Mouse (Mus musculus): Measurements from ENCODE around the gene Prom2. TPM values are rescaled to one million over a fixed set of nuclear protein-coding genes. Genes with fewer than 3 reads are reported as not detected.
A peak's percentile ranks its signal among the peaks of the same experiment; 100 is the strongest.

Prom2 gene
- polyA plus RNA-seq, 1 experiment from 2014 or later: not detected

GRCm38 (mm10) chr2:127520123-127520522, 21.1 kb downstream of the Prom2 start:
- 0 out of 2 replicates have a peak, but pooled peaks cover 9% of the 10 kb centered on the region for H3K27me3 ChIP-seq (ENCODE audit: control insufficient read depth, insufficient read depth, low read length)
- H3K27ac ChIP-seq (ENCODE audit: low read depth, low read length): no peak overlapping the region
- no peak for ATAC-seq (replicated peaks; ENCODE audit: insufficient number of reproducible peaks, low FRiP score, low TSS enrichment)
- H3K4me2 ChIP-seq: no peak overlapping the region
- H3K4me1 ChIP-seq (ENCODE audit: control insufficient read depth, insufficient read depth, low read length): peaks cover 11% of the 10 kb centered on the region
- H3K4me3 ChIP-seq (ENCODE audit: low read depth, low read length): no peak overlapping the region
- H3K9ac ChIP-seq (ENCODE audit: low read depth, low read length): no peak overlapping the region
- no peaks in the 10 kb centered on the region for H3K36me3 ChIP-seq (ENCODE audit: control insufficient read depth, insufficient read depth, low read length)
- H3K9me3 ChIP-seq (replicated peaks; ENCODE audit: control insufficient read depth, low read length): no peaks in the 10 kb centered on the region

- no peak for ATAC-seq (replicated peaks; ENCODE audit: insufficient number of reproducible peaks, low FRiP score, low TSS enrichment)
- Histone ChIP-seq H3K4me3 (ENCODE audit: low read depth, low read length) (no peak overlapping the region), H3K4me2 (no peak overlapping the region), H3K27ac (ENCODE audit: low read depth, low read length) (no peak overlapping the region), H3K27me3 (ENCODE audit: control insufficient read depth, insufficient read depth, low read length) (0 out of 2 replicates have a peak, but pooled peaks cover 8% of the 10 kb centered on the region), H3K9me3 (replicated peaks; ENCODE audit: control insufficient read depth, low read length) (no peaks in the 10 kb centered on the region), H3K36me3 (ENCODE audit: control insufficient read depth, insufficient read depth, low read length) (no peaks in the 10 kb centered on the region), H3K9ac (ENCODE audit: low read depth, low read length) (no peak overlapping the region), H3K4me1 (ENCODE audit: control insufficient read depth, insufficient read depth, low read length) (peaks cover 11% of the 10 kb centered on the region)
- 73% methylated on average over 5 of the region's 5 CpGs for WGBS (ENCODE audit: insufficient replicate concordance)
Observed at GRCm38 (mm10) chr2:127519308-127519707, 22.0 kb downstream of the Prom2 start.

GRCm38 (mm10) chr2:127518831-127519230, 22.4 kb downstream of the Prom2 start:
- 61% methylated on average over 3 of the region's 3 CpGs for WGBS (ENCODE audit: insufficient replicate concordance)

GRCm38 (mm10) chr2:127518273-127518672, 23.0 kb downstream of the Prom2 start:
- Histone ChIP-seq H3K9me3 (replicated peaks; ENCODE audit: control insufficient read depth, low read length) (no peaks in the 10 kb centered on the region), H3K4me2 (no peak overlapping the region), H3K4me3 (ENCODE audit: low read depth, low read length) (no peak overlapping the region), H3K9ac (ENCODE audit: low read depth, low read length) (0 out of 2 replicates have a peak overlapping the region, but pooled peaks have one; percentile 7), H3K36me3 (ENCODE audit: control insufficient read depth, insufficient read depth, low read length) (no peaks in the 10 kb centered on the region), H3K27me3 (ENCODE audit: control insufficient read depth, insufficient read depth, low read length) (0 out of 2 replicates have a peak, but pooled peaks cover 6% of the 10 kb centered on the region), H3K27ac (ENCODE audit: low read depth, low read length) (no peak overlapping the region), H3K4me1 (ENCODE audit: control insufficient read depth, insufficient read depth, low read length) (peaks cover 11% of the 10 kb centered on the region)
- 51% methylated on average over 3 of the region's 3 CpGs for WGBS (ENCODE audit: insufficient replicate concordance)
- no peak for ATAC-seq (replicated peaks; ENCODE audit: insufficient number of reproducible peaks, low FRiP score, low TSS enrichment)

More at GRCm38 (mm10) chr2:127518831-127519230, 22.4 kb downstream of the Prom2 start:
- Histone ChIP-seq H3K4me1 (ENCODE audit: control insufficient read depth, insufficient read depth, low read length) (peaks cover 11% of the 10 kb centered on the region), H3K9me3 (replicated peaks; ENCODE audit: control insufficient read depth, low read length) (no peaks in the 10 kb centered on the region), H3K36me3 (ENCODE audit: control insufficient read depth, insufficient read depth, low read length) (no peaks in the 10 kb centered on the region), H3K4me3 (ENCODE audit: low read depth, low read length) (no peak overlapping the region), H3K27ac (ENCODE audit: low read depth, low read length) (no peak overlapping the region), H3K9ac (ENCODE audit: low read depth, low read length) (0 out of 2 replicates have a peak overlapping the region, but pooled peaks have one; percentile 7), H3K27me3 (ENCODE audit: control insufficient read depth, insufficient read depth, low read length) (0 out of 2 replicates have a peak, but pooled peaks cover 6% of the 10 kb centered on the region), H3K4me2 (no peak overlapping the region)
- ATAC-seq (replicated peaks; ENCODE audit: insufficient number of reproducible peaks, low FRiP score, low TSS enrichment): no peak

- 73% methylated on average over 8 of the region's 8 CpGs for WGBS (ENCODE audit: insufficient replicate concordance)
Observed at GRCm38 (mm10) chr2:127517081-127517480, 24.2 kb downstream of the Prom2 start.

GRCm38 (mm10) chr2:127514380-127515124, 26.7 kb downstream of the Prom2 start:
- H3K4me2 ChIP-seq: no peak overlapping the region
- 73% methylated on average over 9 of the region's 9 CpGs for WGBS (ENCODE audit: insufficient replicate concordance)

More at GRCm38 (mm10) chr2:127517081-127517480, 24.2 kb downstream of the Prom2 start:
- H3K4me2 ChIP-seq: no peak overlapping the region
- no peak overlapping the region for H3K4me3 ChIP-seq (ENCODE audit: low read depth, low read length)
- no peak for ATAC-seq (replicated peaks; ENCODE audit: insufficient number of reproducible peaks, low FRiP score, low TSS enrichment)
- H3K9me3 ChIP-seq (replicated peaks; ENCODE audit: control insufficient read depth, low read length): no peaks in the 10 kb centered on the region
- H3K36me3 ChIP-seq (ENCODE audit: control insufficient read depth, insufficient read depth, low read length): no peaks in the 10 kb centered on the region
- no peak overlapping the region for H3K27ac ChIP-seq (ENCODE audit: low read depth, low read length)
- no peaks in the 10 kb centered on the region for H3K27me3 ChIP-seq (ENCODE audit: control insufficient read depth, insufficient read depth, low read length)
- H3K9ac ChIP-seq (ENCODE audit: low read depth, low read length): no peak overlapping the region
- peaks cover 11% of the 10 kb centered on the region for H3K4me1 ChIP-seq (ENCODE audit: control insufficient read depth, insufficient read depth, low read length)

GRCm38 (mm10) chr2:127513244-127513643, 28.0 kb downstream of the Prom2 start:
- H3K4me1 ChIP-seq (ENCODE audit: control insufficient read depth, insufficient read depth, low read length): no peaks in the 10 kb centered on the region
- ATAC-seq (replicated peaks; ENCODE audit: insufficient number of reproducible peaks, low FRiP score, low TSS enrichment): no peak
- no peaks in the 10 kb centered on the region for H3K36me3 ChIP-seq (ENCODE audit: control insufficient read depth, insufficient read depth, low read length)
- no peak overlapping the region for H3K4me3 ChIP-seq (ENCODE audit: low read depth, low read length)
- no peak overlapping the region for H3K9ac ChIP-seq (ENCODE audit: low read depth, low read length)
- 62% methylated on average over 3 of the region's 3 CpGs for WGBS (ENCODE audit: insufficient replicate concordance)
- no peak overlapping the region for H3K4me2 ChIP-seq
- no peaks in the 10 kb centered on the region for H3K9me3 ChIP-seq (replicated peaks; ENCODE audit: control insufficient read depth, low read length)
- no peaks in the 10 kb centered on the region for H3K27me3 ChIP-seq (ENCODE audit: control insufficient read depth, insufficient read depth, low read length)
- no peak overlapping the region for H3K27ac ChIP-seq (ENCODE audit: low read depth, low read length)

More at GRCm38 (mm10) chr2:127514380-127515124, 26.7 kb downstream of the Prom2 start:
- Histone ChIP-seq H3K27me3 (ENCODE audit: control insufficient read depth, insufficient read depth, low read length) (no peaks in the 10 kb centered on the region), H3K4me1 (ENCODE audit: control insufficient read depth, insufficient read depth, low read length) (no peaks in the 10 kb centered on the region), H3K9me3 (replicated peaks; ENCODE audit: control insufficient read depth, low read length) (no peaks in the 10 kb centered on the region), H3K9ac (ENCODE audit: low read depth, low read length) (no peak overlapping the region), H3K36me3 (ENCODE audit: control insufficient read depth, insufficient read depth, low read length) (no peaks in the 10 kb centered on the region), H3K27ac (ENCODE audit: low read depth, low read length) (no peak overlapping the region), H3K4me3 (ENCODE audit: low read depth, low read length) (no peak overlapping the region)
- ATAC-seq (replicated peaks; ENCODE audit: insufficient number of reproducible peaks, low FRiP score, low TSS enrichment): no peak

GRCm38 (mm10) chr2:127511426-127511825, 29.8 kb downstream of the Prom2 start:
- Histone ChIP-seq H3K4me1 (ENCODE audit: control insufficient read depth, insufficient read depth, low read length) (no peaks in the 10 kb centered on the region), H3K9me3 (replicated peaks; ENCODE audit: control insufficient read depth, low read length) (no peaks in the 10 kb centered on the region), H3K4me2 (no peak overlapping the region), H3K27me3 (ENCODE audit: control insufficient read depth, insufficient read depth, low read length) (no peaks in the 10 kb centered on the region), H3K4me3 (ENCODE audit: low read depth, low read length) (no peak overlapping the region), H3K9ac (ENCODE audit: low read depth, low read length) (no peak overlapping the region), H3K27ac (ENCODE audit: low read depth, low read length) (no peak overlapping the region), H3K36me3 (ENCODE audit: control insufficient read depth, insufficient read depth, low read length) (no peaks in the 10 kb centered on the region)
- 34% methylated on average over 4 of the region's 4 CpGs for WGBS (ENCODE audit: insufficient replicate concordance)
- ATAC-seq (replicated peaks; ENCODE audit: insufficient number of reproducible peaks, low FRiP score, low TSS enrichment): no peak
